Mouse (Mus musculus) liver, embryonic 11.5 days (tissue): ENCODE data around the gene Sf3b2. TPM values are rescaled to one million over a fixed set of nuclear protein-coding genes. Genes with fewer than 3 reads are reported as not detected.

Experiments
- ATAC-seq: fragments of 200-750 bp; cut with Nextera tagmentation; replicated peaks from 2 replicates; pipeline ENCODE4 v1.8.0; 2017; ENCODE audit warnings: moderate number of reproducible peaks, mild to moderate bottlenecking, moderate TSS enrichment, moderate library complexity; ENCODE audit not compliant: low FRiP score
- DNase-seq: peaks from one replicate; pipeline ENCODE4 v3.0.0-alpha.2; 2017; ENCODE audit warnings: low spot score
- H3K27ac ChIP-seq: fragments of 300-500 bp; sonication (generic); 2 replicates; pipeline ENCODE4 v1.5.1; 2014; ENCODE audit warnings: mild to moderate bottlenecking, low read depth, low read length, control low read depth
- H3K27me3 ChIP-seq: fragments of 300-500 bp; sonication (generic); replicated peaks from 2 replicates; pipeline ENCODE4 v1.6.1; 2014; ENCODE audit warnings: low read length, mixed read lengths; ENCODE audit not compliant: control insufficient read depth, insufficient read depth
- H3K36me3 ChIP-seq: fragments of 300-500 bp; sonication (generic); 2 replicates; pipeline ENCODE4 v1.6.1; 2014; ENCODE audit warnings: mild to moderate bottlenecking, low read length, moderate library complexity, mixed read lengths; ENCODE audit not compliant: control insufficient read depth, insufficient read depth
- H3K4me1 ChIP-seq: fragments of 300-500 bp; sonication (generic); replicated peaks from 2 replicates; pipeline ENCODE4 v1.6.1; 2014; ENCODE audit warnings: low read length, mixed read lengths; ENCODE audit not compliant: control insufficient read depth, insufficient read depth
- H3K4me2 ChIP-seq: fragments of 300-500 bp; sonication (generic); 2 replicates; pipeline ENCODE4 v1.6.1; 2014; ENCODE audit warnings: mild to moderate bottlenecking, control low read depth, moderate library complexity
- H3K4me3 ChIP-seq: fragments of 300-500 bp; sonication (generic); 2 replicates; pipeline ENCODE4 v1.5.1; 2014; ENCODE audit warnings: low read depth, low read length, control low read depth
- H3K9ac ChIP-seq: fragments of 300-500 bp; sonication (generic); 2 replicates; pipeline ENCODE4 v1.6.1; 2014; ENCODE audit warnings: low read depth, low read length, control low read depth
- H3K9me3 ChIP-seq: fragments of 300-500 bp; sonication (generic); 2 replicates; pipeline ENCODE4 v1.6.1; 2016; ENCODE audit warnings: low read length, inconsistent platforms, mixed read lengths; ENCODE audit not compliant: control insufficient read depth
- WGBS: fragments of 180-500 bp; shearing (Covaris S2); extraction: QIAGEN DNeasy Blood & Tissue Kit; methylation state at CpG from one replicate; pipeline ENCODE4 v1.1.7; 2014; 5-methylcytosine and 5-hydroxymethylcytosine counted together
- polyA plus RNA-seq: library from polyadenylated mRNA; unstranded; fragments of >200 nt; fragmentation: Nextera tagmentation; extraction: Ambion mirVana; gene quantifications from 2 replicates; pipeline ENCODE4 v1.2.1, GENCODE M21; 2014

Sf3b2 gene
- polyA plus RNA-seq, 1 experiment from 2014 or later = 285 TPM

DNA sequence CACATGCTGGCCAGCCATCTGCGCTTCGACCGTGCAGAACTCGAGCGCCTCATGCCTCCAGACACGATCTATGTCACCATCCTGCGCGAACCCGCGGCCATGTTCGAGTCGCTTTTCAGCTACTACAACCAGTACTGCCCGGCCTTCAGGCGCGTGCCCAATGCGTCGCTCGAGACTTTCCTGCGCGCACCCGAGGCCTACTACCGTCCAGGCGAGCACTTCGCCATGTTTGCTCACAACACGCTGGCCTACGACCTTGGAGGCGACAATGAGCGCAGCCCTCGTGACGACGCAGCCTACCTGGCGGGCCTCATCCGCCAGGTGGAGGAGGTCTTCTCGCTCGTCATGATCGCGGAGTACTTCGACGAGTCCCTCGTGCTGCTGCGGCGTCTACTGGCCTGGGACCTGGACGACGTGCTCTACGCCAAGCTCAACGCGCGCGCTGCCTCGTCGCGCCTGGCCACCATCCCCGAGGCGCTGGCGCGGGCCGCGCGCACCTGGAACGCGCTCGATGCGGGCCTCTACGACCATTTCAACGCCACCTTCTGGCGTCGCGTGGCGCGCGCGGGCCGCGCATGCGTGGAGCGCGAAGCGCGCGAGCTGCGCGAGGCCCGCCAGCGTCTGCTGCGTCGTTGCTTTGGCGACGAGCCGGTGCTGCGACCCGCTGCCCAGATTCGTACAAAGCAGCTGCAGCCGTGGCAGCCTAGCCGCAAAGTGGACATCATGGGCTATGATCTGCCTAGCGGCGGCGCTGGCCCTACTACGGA lies 11.9 kb upstream of the Sf3b2 start:
- Histone ChIP-seq H3K4me2 (peak overlapping the region; percentile 62), H3K27me3 (peaks cover 17% of the 10 kb centered on the region), H3K9ac (no peak overlapping the region), H3K4me1 (0 out of 2 replicates have a peak, but pooled peaks cover 5% of the 10 kb centered on the region), H3K9me3 (no peaks in the 10 kb centered on the region), H3K36me3 (no peaks in the 10 kb centered on the region), H3K4me3 (peak overlapping the region; percentile 32), H3K27ac (no peak overlapping the region)
- DNase-seq (no peak), ATAC-seq (no peak)
- 29% methylated on average over 95 of the region's 98 CpGs for WGBS

- H3K9me3 ChIP-seq = no peaks in the 10 kb centered on the region
- H3K4me1 ChIP-seq = 0 out of 2 replicates have a peak, but pooled peaks cover 5% of the 10 kb centered on the region
- DNase-seq (no peak), ATAC-seq (no peak)
- H3K9ac ChIP-seq = no peak overlapping the region
- WGBS = 67% methylated on average over 6 of the region's 6 CpGs
- H3K27ac ChIP-seq = no peak overlapping the region
- peaks cover 17% of the 10 kb centered on the region for H3K27me3 ChIP-seq
- no peaks in the 10 kb centered on the region for H3K36me3 ChIP-seq
- H3K4me3 ChIP-seq = no peak overlapping the region
- H3K4me2 ChIP-seq = no peak overlapping the region
These were observed 11.0 kb upstream of the Sf3b2 start for GRCm38 (mm10) chr19:5306279-5306678.

DNA sequence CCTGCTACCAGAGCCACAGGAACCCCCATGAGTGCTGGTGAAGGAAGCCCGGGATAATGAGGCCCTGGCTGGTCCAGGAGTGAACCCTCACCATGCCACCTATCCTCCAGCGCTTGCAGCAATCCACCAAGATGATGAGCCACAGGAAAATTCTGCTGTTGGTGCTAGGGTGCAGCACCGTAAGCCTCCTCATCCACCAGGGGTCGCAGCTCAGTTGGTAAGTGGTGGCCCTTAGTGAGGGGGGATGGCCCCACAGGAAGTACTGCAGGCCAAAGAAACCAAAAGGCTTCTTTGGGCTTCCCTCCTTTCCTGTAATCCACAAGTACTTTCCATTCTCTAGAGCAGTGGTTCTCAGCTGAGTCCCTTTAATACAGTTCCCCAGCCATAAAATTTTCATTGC lies 7.2 kb upstream of the Sf3b2 start:
- DNase-seq (no peak), ATAC-seq (no peak)
- peaks cover 13% of the 10 kb centered on the region for H3K27me3 ChIP-seq
- H3K36me3 ChIP-seq = no peaks in the 10 kb centered on the region
- no peak overlapping the region for H3K9ac ChIP-seq
- no peaks in the 10 kb centered on the region for H3K9me3 ChIP-seq
- H3K4me3 ChIP-seq = no peak overlapping the region
- H3K4me2 ChIP-seq = no peak overlapping the region
- WGBS = 14% methylated on average over 4 of the region's 4 CpGs
- H3K4me1 ChIP-seq = peaks cover 10% of the 10 kb centered on the region; the same call in 1 of the 2 replicates
- no peak overlapping the region for H3K27ac ChIP-seq

- WGBS = 67% methylated on average over 6 of the region's 6 CpGs
- H3K4me3 ChIP-seq = no peak overlapping the region
- no peak overlapping the region for H3K4me2 ChIP-seq
- H3K9ac ChIP-seq = no peak overlapping the region
- no peaks in the 10 kb centered on the region for H3K36me3 ChIP-seq
- DNase-seq (no peak), ATAC-seq (no peak)
- no peak overlapping the region for H3K27ac ChIP-seq
- H3K9me3 ChIP-seq = no peaks in the 10 kb centered on the region
- H3K27me3 ChIP-seq = 0 out of 2 replicates have a peak, but pooled peaks cover 4% of the 10 kb centered on the region
- peaks cover 12% of the 10 kb centered on the region for H3K4me1 ChIP-seq
These were observed 5.3 kb upstream of the Sf3b2 start for GRCm38 (mm10) chr19:5300588-5300987.

GRCm38 (mm10) chr19:5297903-5298800 lies 2.9 kb upstream of the Sf3b2 start, which contains the start of gene Gal3st3:
Gene Gal3st3 (plus strand): TSS chr19:5298331.
- ATAC-seq = no peak
- DNase-seq = no peak
- H3K4me2 ChIP-seq = peak within 1 kb of the TSS; percentile 68
- peaks cover 4% of the 10 kb centered on the region; the same call in 1 of the 2 replicates for H3K36me3 ChIP-seq
- H3K4me3 ChIP-seq = peak within 1 kb of the TSS; percentile 38
- 0 out of 2 replicates have a peak, but pooled peaks cover 4% of the 10 kb centered on the region for H3K27me3 ChIP-seq
- no peak within 1 kb of the TSS for H3K27ac ChIP-seq
- peaks cover 18% of the 10 kb centered on the region for H3K4me1 ChIP-seq
- peak within 1 kb of the TSS; percentile 49 for H3K9ac ChIP-seq
- 17% methylated on average over 30 of the region's 32 CpGs for WGBS
- H3K9me3 ChIP-seq = no peaks in the 10 kb centered on the region

DNA sequence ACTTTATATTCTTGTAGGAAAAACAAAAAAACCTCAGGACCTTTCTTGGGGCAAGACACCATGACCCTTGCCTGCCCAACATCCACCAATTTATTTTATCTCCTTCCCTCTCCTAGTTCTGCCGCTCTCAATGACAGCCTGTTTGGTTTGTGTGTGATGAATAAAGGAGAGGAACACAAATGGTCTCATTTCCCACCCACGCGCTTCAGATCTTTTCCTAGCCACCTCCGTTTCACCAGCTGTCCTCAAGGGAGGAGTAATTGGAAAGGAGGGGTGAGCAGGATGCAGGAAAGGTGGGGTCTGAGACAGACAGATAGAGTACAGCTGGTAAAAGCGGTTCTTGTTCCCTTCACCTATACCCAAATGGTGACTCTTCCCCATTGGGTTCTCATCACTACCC lies 1.4 kb upstream of the Sf3b2 start:
- no peaks in the 10 kb centered on the region for H3K9me3 ChIP-seq
- DNase-seq (no peak), ATAC-seq (no peak)
- H3K4me1 ChIP-seq = peaks cover 18% of the 10 kb centered on the region
- peaks cover 15% of the 10 kb centered on the region for H3K36me3 ChIP-seq
- WGBS = 68% methylated on average over 5 of the region's 5 CpGs
- H3K4me2 ChIP-seq = peak overlapping the region; percentile 81
- no peak overlapping the region for H3K9ac ChIP-seq
- H3K27ac ChIP-seq = no peak overlapping the region
- no peak overlapping the region for H3K4me3 ChIP-seq
- H3K27me3 ChIP-seq = 0 out of 2 replicates have a peak, but pooled peaks cover 4% of the 10 kb centered on the region

- Histone ChIP-seq H3K4me3 (peak overlapping the region; percentile 97), H3K27me3 (0 out of 2 replicates have a peak, but pooled peaks cover 4% of the 10 kb centered on the region), H3K9me3 (no peaks in the 10 kb centered on the region), H3K36me3 (peaks cover 15% of the 10 kb centered on the region), H3K4me1 (peaks cover 18% of the 10 kb centered on the region), H3K4me2 (peak overlapping the region; percentile 81), H3K9ac (peak overlapping the region; percentile 70), H3K27ac (peak overlapping the region; percentile 73)
- DNase-seq (no peak), ATAC-seq (peak; percentile 64)
- WGBS = 3% methylated on average over 13 of the region's 13 CpGs
These were observed 451 bp upstream of the Sf3b2 start for GRCm38 (mm10) chr19:5295736-5296075.

- ATAC-seq = no peak
- WGBS = 85% methylated on average over 8 of the region's 8 CpGs
- Histone ChIP-seq H3K9me3 (no peaks in the 10 kb centered on the region), H3K27me3 (no peaks in the 10 kb centered on the region), H3K4me1 (peaks cover 13% of the 10 kb centered on the region), H3K36me3 (peaks cover 60% of the 10 kb centered on the region), H3K27ac (no peak overlapping the region), H3K4me2 (no peak overlapping the region), H3K4me3 (no peak overlapping the region), H3K9ac (no peak overlapping the region)
- no peak for DNase-seq
These were observed 16.9 kb downstream of the Sf3b2 start for GRCm38 (mm10) chr19:5278381-5278780.
